Mouse (Mus musculus) ovary, adult 18-20 months (tissue): ENCODE data around the gene Sim1.

ENCODE experiments used
- DNase-seq: peaks from one replicate; pipeline ENCODE4 v3.0.0; 2022; ENCODE audit warnings: low spot score, mixed read lengths

Gene Sim1

GRCm38 (mm10) chr10:50894170-50894991 is at the start of gene Sim1:
Sim1 (plus strand) TSS chr10:50894754.
- peak; percentile 43 for DNase-seq

- DNase-seq: no peak
These were observed 26.4 kb upstream of the Sim1 start for GRCm38 (mm10) chr10:50868202-50868601.

- DNase-seq: no peak
These were observed 17.6 kb upstream of the Sim1 start for GRCm38 (mm10) chr10:50876952-50877351.

GRCm38 (mm10) chr10:50881476-50882069 is 13.0 kb upstream of the Sim1 start:
- no peak for DNase-seq

- DNase-seq: no peak
These were observed 12.2 kb upstream of the Sim1 start for GRCm38 (mm10) chr10:50882366-50882765.

GRCm38 (mm10) chr10:50886305-50886704 is 8.2 kb upstream of the Sim1 start:
- no peak for DNase-seq

GRCm38 (mm10) chr10:50890621-50891020 is 3.9 kb upstream of the Sim1 start:
- DNase-seq: no peak

GRCm38 (mm10) chr10:50891876-50892711 is 2.5 kb upstream of the Sim1 start:
- no peak for DNase-seq

- no peak for DNase-seq
These were observed 1.7 kb upstream of the Sim1 start for GRCm38 (mm10) chr10:50892751-50893320.

- DNase-seq: no peak
These were observed 1.0 kb upstream of the Sim1 start for GRCm38 (mm10) chr10:50893546-50893945.

- no peak for DNase-seq
These were observed 687 bp downstream of the Sim1 start for GRCm38 (mm10) chr10:50895091-50895790.

- DNase-seq: no peak
These were observed 1.6 kb downstream of the Sim1 start for GRCm38 (mm10) chr10:50895881-50896766.

- no peak for DNase-seq
These were observed 2.3 kb downstream of the Sim1 start for GRCm38 (mm10) chr10:50896767-50897390.

- DNase-seq: no peak
These were observed 3.2 kb downstream of the Sim1 start for GRCm38 (mm10) chr10:50897530-50898471.

GRCm38 (mm10) chr10:50898621-50899020 is 4.1 kb downstream of the Sim1 start:
- DNase-seq: no peak

GRCm38 (mm10) chr10:50899846-50900745 is 5.5 kb downstream of the Sim1 start:
- no peak for DNase-seq

- DNase-seq: no peak
These were observed 6.4 kb downstream of the Sim1 start for GRCm38 (mm10) chr10:50900746-50901600.
